Mouse (Mus musculus): ENCODE results near the gene Kcnip4.

Kcnip4 gene

DNA sequence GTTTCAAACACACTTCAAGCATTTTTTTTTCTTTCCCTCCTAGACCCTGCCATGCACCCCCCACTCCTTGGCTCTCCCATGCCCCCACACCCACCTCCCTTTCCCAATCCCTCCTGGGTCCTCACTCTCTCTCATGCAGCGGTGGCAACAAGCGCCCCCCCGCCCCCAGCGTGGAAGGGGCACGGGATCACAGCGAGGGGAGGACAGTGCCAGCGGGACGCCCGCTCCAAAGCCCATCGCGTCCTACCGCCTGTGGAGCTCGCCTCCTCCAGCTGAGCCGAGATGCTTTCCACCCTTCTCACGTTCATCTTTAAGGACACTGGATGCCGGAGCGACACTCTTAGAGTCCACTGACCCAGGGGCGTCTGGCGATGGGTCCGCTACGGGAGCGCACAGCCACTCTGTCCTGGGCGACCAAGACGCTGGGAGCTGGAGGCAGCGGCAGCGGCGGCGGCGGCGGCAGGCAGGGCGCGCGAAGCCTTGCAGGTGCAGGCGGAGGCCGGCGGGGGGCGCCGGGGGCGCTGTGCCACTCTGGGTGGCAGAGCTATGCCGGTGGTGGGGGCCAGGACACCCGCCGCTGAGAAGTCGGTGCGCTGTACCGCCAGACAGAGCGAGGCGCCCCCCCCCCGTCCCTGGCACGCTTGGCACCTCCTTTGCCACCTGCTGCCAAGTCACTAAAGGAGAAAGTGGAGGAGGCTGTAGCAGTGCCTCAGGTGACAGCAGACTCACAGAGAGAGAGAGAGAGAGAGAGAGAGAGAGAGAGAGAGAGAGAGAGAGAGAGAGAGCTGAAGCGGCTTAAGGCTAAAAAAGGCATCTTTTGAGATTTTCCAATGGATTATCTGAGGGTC lies at the start of gene Kcnip4:
Kcnip4 (minus strand) TSS at position 514 of the 848 bp plus-strand sequence.
- in situ Hi-C loops (cut with MboI; ENCODE audit: low sequenced_read_pairs), result no loop called here

GRCm38 (mm10) chr5:49571876-49572275 lies 47.2 kb upstream of the Kcnip4 start:
- in situ Hi-C loops (cut with MboI; ENCODE audit: low sequenced_read_pairs), result no loop called here

DNA sequence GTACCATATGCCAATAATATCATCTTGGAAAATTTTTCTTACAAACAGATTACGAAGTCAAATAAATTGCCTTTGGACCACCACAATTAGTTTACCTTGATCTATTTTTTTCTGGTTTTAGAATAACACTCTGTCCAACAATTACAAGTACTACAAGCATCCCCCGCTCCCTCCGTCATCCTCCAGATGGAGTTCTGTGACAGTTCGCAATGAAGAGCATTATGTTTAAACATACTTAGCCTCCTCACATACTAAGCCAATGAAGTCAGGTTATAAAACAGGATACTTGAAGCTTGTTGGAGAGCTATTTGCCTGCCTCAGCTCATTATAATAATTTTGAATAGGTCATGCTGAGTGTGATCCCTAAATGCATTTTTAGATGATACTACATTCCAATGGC lies 39.0 kb upstream of the Kcnip4 start:
- in situ Hi-C loops (cut with MboI; ENCODE audit: low sequenced_read_pairs), result no loop called here

- in situ Hi-C loops (cut with MboI; ENCODE audit: low sequenced_read_pairs), result no loop called here
Observed at GRCm38 (mm10) chr5:49557436-49557835, 32.7 kb upstream of the Kcnip4 start.

DNA sequence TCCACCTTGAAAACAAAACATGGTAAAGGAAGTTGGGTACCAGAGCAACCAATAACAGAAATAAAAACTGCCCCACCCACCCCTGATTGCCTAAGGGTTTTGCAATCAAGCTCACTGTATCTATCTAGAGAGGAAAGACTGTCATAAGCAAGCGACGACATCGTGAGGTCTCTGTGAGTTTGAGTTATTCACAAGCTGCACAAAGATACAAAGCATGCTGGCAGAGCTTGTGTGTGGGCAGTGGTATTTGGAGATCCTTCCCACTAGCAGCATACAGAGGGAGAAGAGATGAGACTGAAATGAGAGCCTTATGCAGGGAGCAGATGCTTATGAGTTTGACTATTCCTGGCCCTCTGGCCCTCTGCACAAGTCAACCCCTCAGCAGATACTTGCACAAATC lies 23.2 kb upstream of the Kcnip4 start:
- in situ Hi-C loops (cut with MboI; ENCODE audit: low sequenced_read_pairs), result no loop called here

DNA sequence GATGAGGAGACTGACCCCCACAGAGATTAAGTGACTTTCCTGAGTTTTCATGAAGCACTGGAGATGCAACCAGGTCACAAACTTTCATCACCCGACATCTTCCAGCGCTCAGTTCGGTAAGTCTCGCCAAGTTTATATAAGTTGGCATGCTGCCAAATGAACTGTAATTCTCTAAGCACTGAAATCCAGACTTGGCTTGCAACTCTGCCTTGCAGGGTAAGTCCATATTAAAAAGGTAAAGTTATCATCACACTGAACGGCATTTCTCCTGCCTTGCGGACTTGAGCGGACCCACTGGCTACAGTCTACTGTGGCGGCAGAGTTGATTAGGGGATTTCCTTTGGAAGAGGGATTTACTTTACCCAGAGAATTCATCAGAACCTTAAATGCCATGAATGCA lies 4.7 kb upstream of the Kcnip4 start:
- in situ Hi-C loops (cut with MboI; ENCODE audit: low sequenced_read_pairs), result no loop called here

GRCm38 (mm10) chr5:49525242-49525612 lies 520 bp upstream of the Kcnip4 start:
- in situ Hi-C loops (cut with MboI; ENCODE audit: low sequenced_read_pairs), result no loop called here

DNA sequence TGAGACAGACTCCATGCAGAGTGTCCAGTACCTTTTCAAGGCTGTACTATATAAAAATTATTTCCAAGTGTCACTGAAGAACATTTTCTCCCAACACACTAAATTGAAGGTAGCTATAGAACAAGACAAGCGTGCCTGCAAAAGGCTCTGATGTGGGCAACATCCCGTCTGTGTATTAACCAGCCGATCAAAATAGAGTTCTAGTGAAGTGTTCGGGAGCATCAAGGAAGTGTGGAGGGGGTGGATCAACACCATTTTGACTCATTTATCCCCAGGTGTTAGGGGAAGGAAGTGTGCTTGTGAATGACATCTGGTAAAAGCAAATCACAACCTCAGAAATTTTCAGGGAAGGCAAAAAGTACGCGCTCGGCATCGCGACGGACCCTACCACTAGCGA lies 712 bp downstream of the Kcnip4 start:
- in situ Hi-C loops (cut with MboI; ENCODE audit: low sequenced_read_pairs), result no loop called here

GRCm38 (mm10) chr5:49522986-49523385 lies 1.7 kb downstream of the Kcnip4 start:
- in situ Hi-C loops (cut with MboI; ENCODE audit: low sequenced_read_pairs), result no loop called here

GRCm38 (mm10) chr5:49498743-49499142 lies 26.0 kb downstream of the Kcnip4 start:
- in situ Hi-C loops (cut with MboI; ENCODE audit: low sequenced_read_pairs), result no loop called here

GRCm38 (mm10) chr5:49487270-49487669 lies 37.4 kb downstream of the Kcnip4 start:
- in situ Hi-C loops (cut with MboI; ENCODE audit: low sequenced_read_pairs), result no loop called here

DNA sequence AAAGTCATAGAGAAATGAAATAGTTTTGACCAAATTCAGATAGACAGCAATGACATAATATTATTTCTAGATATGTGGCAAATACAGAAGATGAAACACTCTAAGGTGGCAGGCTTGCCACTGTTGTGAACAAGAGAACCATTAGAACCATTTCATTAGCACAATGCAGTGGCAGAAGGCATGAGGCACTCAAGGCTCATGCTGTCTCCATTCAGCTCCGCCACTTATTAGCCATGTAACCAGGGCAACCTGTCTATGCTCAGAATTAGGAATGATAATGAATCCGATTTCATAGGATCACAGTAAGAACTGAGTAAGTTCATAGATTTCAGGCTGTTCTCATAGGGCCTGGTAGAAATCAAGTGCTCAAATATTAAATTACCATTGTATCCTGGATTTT lies 54.0 kb downstream of the Kcnip4 start:
- in situ Hi-C loops (cut with MboI; ENCODE audit: low sequenced_read_pairs), result no loop called here

- in situ Hi-C loops (cut with MboI; ENCODE audit: low sequenced_read_pairs), result no loop called here
Observed at GRCm38 (mm10) chr5:49460643-49461276, 63.9 kb downstream of the Kcnip4 start.

GRCm38 (mm10) chr5:49453100-49453499 lies 71.6 kb downstream of the Kcnip4 start:
- in situ Hi-C loops (cut with MboI; ENCODE audit: low sequenced_read_pairs), result no loop called here

- in situ Hi-C loops (cut with MboI; ENCODE audit: low sequenced_read_pairs), result no loop called here
Observed at GRCm38 (mm10) chr5:49451295-49451694, 73.4 kb downstream of the Kcnip4 start.

- in situ Hi-C loops (cut with MboI; ENCODE audit: low sequenced_read_pairs), result no loop called here
Observed at GRCm38 (mm10) chr5:49450876-49451275, 73.8 kb downstream of the Kcnip4 start.

- in situ Hi-C loops (cut with MboI; ENCODE audit: low sequenced_read_pairs), result no loop called here
Observed at GRCm38 (mm10) chr5:49437236-49437635, 87.5 kb downstream of the Kcnip4 start.

DNA sequence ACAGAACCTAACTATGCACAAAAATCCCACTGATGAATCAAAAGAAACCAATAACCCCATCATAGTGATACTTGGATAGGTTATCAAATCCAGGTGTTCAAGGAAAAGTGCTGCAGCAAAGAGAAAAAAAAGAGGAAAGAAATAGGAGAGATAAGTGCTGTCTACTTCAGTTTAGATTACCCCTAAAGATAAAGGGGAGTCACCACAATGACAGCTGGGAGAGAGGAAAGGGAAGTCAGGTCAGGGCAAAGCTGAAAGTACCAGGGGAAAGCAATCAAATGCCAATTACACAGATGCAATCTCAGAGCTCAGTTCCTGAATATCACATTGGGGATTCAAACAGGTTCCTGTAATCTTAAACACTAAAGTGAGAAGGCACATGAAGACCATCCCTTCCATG lies 97.0 kb downstream of the Kcnip4 start:
- in situ Hi-C loops (cut with MboI; ENCODE audit: low sequenced_read_pairs), result no loop called here

- in situ Hi-C loops (cut with MboI; ENCODE audit: low sequenced_read_pairs), result no loop called here
Observed at GRCm38 (mm10) chr5:49419707-49420106, 105.0 kb downstream of the Kcnip4 start.

DNA sequence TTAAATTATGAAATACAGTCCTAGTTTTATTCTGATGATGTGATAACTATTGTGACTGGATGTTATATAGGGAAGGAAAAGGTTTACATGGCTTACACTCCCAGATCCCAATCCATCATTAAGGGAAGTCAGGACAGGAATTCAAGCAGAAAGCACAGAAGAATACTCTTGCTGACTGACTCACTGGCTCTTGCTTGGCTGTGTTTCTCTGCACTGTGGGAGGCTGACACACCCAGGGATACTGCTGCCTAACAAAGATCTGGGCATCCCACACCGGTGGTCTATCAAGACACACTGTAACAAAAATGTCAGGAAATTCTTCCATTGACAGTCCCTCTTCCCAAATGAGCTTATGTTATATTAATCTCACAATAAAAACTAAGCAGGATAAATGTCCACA lies 116.4 kb downstream of the Kcnip4 start:
- in situ Hi-C loops (cut with MboI; ENCODE audit: low sequenced_read_pairs), result no loop called here

DNA sequence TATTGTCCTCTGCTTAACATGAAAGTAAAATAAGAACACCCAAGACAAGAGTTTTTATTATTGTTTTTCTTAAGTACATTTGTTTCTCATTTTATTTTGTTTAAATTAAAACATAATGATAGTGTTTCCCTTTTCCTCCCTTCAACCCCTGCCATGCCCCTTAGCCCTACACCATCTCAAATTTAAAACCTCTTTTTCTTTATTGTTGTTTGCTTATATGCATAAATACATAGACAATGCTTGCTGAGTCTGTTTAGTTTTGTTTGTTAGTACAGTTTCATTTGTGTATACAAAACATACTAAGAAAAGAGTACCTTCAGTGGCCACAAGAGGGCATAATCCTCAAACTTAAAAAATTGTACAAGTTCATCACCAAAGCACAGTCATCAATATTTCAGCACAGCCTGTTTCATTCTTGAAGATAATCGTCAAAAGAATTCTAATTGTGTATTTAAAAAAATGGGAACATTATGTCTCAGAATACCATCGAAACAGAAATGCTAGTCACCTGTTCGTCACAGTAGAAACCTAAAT lies 154.1 kb downstream of the Kcnip4 start:
- in situ Hi-C loops (cut with MboI; ENCODE audit: low sequenced_read_pairs), result no loop called here
